Mouse (Mus musculus) MEL (cell line): ENCODE results near the gene Cdc42bpb. TPM values are rescaled to one million over a fixed set of nuclear protein-coding genes. Genes with fewer than 3 reads are reported as not detected.

ENCODE experiments used
- DNase-seq: peaks from one replicate; pipeline ENCODE4 v3.0.0; 2011; ENCODE audit warnings: low read depth, low spot score
- H3K27ac ChIP-seq: 2 replicates; pipeline ENCODE4 v1.5.1; 2012; ENCODE audit warnings: low read depth, mild to moderate bottlenecking, control low read depth, low read length, moderate library complexity; ENCODE audit not compliant: control insufficient read depth
- H3K27me3 ChIP-seq, 2 experiments: fragments of 150-350 bp in 1 of 2; sonication (generic) in 1 of 2; 2 replicates each; pipeline ENCODE4 v1.6.1; 2012; ENCODE audit warnings: low read length in 2 of 2, mild to moderate bottlenecking in 2 of 2, improper control_type of control experiment in 1 of 2, moderate library complexity in 1 of 2; ENCODE audit not compliant: insufficient read depth in 2 of 2, control insufficient read depth in 1 of 2
- H3K36me3 ChIP-seq, 2 experiments: 2 replicates each; pipeline ENCODE4 v1.6.1; 2012 to 2014; ENCODE audit warnings: low read length in 2 of 2, improper control_type of control experiment in 1 of 2, inconsistent platforms in 1 of 2, mild to moderate bottlenecking in 1 of 2; ENCODE audit not compliant: insufficient read depth in 2 of 2, control insufficient read depth in 1 of 2
- H3K4me1 ChIP-seq, 2 experiments: fragments of 150-350 bp in 1 of 2; sonication (generic) in 1 of 2; 2 replicates each; pipeline ENCODE4 v1.6.1; 2012; ENCODE audit warnings: low read length in 2 of 2, improper control_type of control experiment in 1 of 2, mild to moderate bottlenecking in 1 of 2; ENCODE audit not compliant: insufficient read depth in 2 of 2, control insufficient read depth in 1 of 2
- H3K4me3 ChIP-seq, 2 experiments: fragments of 150-350 bp in 1 of 2; sonication (generic) in 1 of 2; 2 replicates each; pipeline ENCODE4 v1.5.1; 2012; ENCODE audit warnings: low read depth in 2 of 2, low read length in 2 of 2, mild to moderate bottlenecking in 2 of 2, moderate library complexity in 2 of 2, control low read depth in 1 of 2, improper control_type of control experiment in 1 of 2; ENCODE audit not compliant: control insufficient read depth in 1 of 2, insufficient read depth in 1 of 2
- H3K79me2 ChIP-seq: 2 replicates; pipeline ENCODE4 v1.6.1; 2012; ENCODE audit warnings: mild to moderate bottlenecking, low read length, moderate library complexity; ENCODE audit not compliant: control insufficient read depth, poor library complexity, insufficient read depth
- H3K9ac ChIP-seq: 2 replicates; pipeline ENCODE4 v1.6.1; 2012; ENCODE audit warnings: low read depth, mild to moderate bottlenecking, control low read depth, low read length, moderate library complexity; ENCODE audit not compliant: control insufficient read depth, poor library complexity, severe bottlenecking
- H3K9me3 ChIP-seq: fragments of 150-350 bp; sonication (generic); replicated peaks from 2 replicates; pipeline ENCODE4 v1.6.1; 2012; ENCODE audit warnings: mild to moderate bottlenecking, low read length, improper control_type of control experiment, moderate library complexity; ENCODE audit not compliant: insufficient read depth
- BHLHE40 ChIP-seq: IDR thresholded peaks from 2 replicates; pipeline ENCODE4 v1.6.1; 2012; ENCODE audit warnings: low read depth, mild to moderate bottlenecking, inconsistent platforms, low read length, improper control_type of control experiment, borderline replicate concordance
- CHD2 ChIP-seq: IDR thresholded peaks from 2 replicates; pipeline ENCODE4 v1.6.1; 2011; ENCODE audit warnings: low read length, improper control_type of control experiment
- CTCF ChIP-seq, 3 experiments: IDR thresholded peaks in 2 of 3; conservative IDR thresholded peaks in 1 of 3; 2 replicates each; pipeline ENCODE4 v1.5.1; 2011 to 2012; ENCODE audit warnings: low read length in 3 of 3, low read depth in 2 of 3, mild to moderate bottlenecking in 2 of 3, improper control_type of control experiment in 1 of 3, inconsistent platforms in 1 of 3, mixed read lengths in 1 of 3, moderate library complexity in 1 of 3; ENCODE audit not compliant: control insufficient read depth in 1 of 3, insufficient read depth in 1 of 3, poor library complexity in 1 of 3, severe bottlenecking in 1 of 3
- E2F4 ChIP-seq: IDR thresholded peaks from 2 replicates; pipeline ENCODE4 v1.6.1; 2011; ENCODE audit warnings: low read depth, low read length, improper control_type of control experiment, borderline replicate concordance
- ELF1 ChIP-seq: IDR thresholded peaks from 2 replicates; pipeline ENCODE4 v1.6.1; 2014; ENCODE audit warnings: low read depth, mild to moderate bottlenecking, inconsistent platforms, low read length, improper control_type of control experiment, moderate library complexity
- EP300 ChIP-seq, 2 experiments: IDR thresholded peaks; 2 replicates each; pipeline ENCODE4 v1.6.1; 2011; ENCODE audit warnings: improper control_type of control experiment in 2 of 2, low read length in 2 of 2, low read depth in 1 of 2, mild to moderate bottlenecking in 1 of 2
- GABPA ChIP-seq: IDR thresholded peaks from 2 replicates; pipeline ENCODE4 v1.6.1; 2012; ENCODE audit warnings: low read depth, mild to moderate bottlenecking, inconsistent platforms, low read length, improper control_type of control experiment, moderate library complexity
- HCFC1 ChIP-seq: IDR thresholded peaks from 2 replicates; pipeline ENCODE4 v1.6.1; 2012; ENCODE audit warnings: low read depth, mild to moderate bottlenecking, inconsistent platforms, low read length, improper control_type of control experiment, moderate library complexity
- MAX ChIP-seq: IDR thresholded peaks from 2 replicates; pipeline ENCODE4 v1.6.1; 2011; ENCODE audit warnings: low read length, improper control_type of control experiment
- MAZ ChIP-seq: IDR thresholded peaks from 2 replicates; pipeline ENCODE4 v1.6.1; 2012; ENCODE audit warnings: low read depth, mild to moderate bottlenecking, inconsistent platforms, low read length, improper control_type of control experiment
- MXI1 ChIP-seq: IDR thresholded peaks from 2 replicates; pipeline ENCODE4 v1.6.1; 2011; ENCODE audit warnings: mild to moderate bottlenecking, low read depth, low read length, improper control_type of control experiment
- MYC ChIP-seq: IDR thresholded peaks from 2 replicates; pipeline ENCODE4 v1.6.1; 2011; ENCODE audit warnings: low read depth, mild to moderate bottlenecking, low read length, improper control_type of control experiment, moderate library complexity
- POLR2A ChIP-seq, 2 experiments: IDR thresholded peaks; 2 replicates each; pipeline ENCODE4 v1.6.1; 2011 to 2012; ENCODE audit warnings: low read length in 2 of 2, mild to moderate bottlenecking in 2 of 2, control low read depth in 1 of 2, improper control_type of control experiment in 1 of 2, low read depth in 1 of 2, moderate library complexity in 1 of 2; ENCODE audit not compliant: control insufficient read depth in 1 of 2, insufficient read depth in 1 of 2, poor library complexity in 1 of 2
- RCOR1 ChIP-seq: IDR thresholded peaks from 2 replicates; pipeline ENCODE4 v1.6.1; 2012; ENCODE audit warnings: low read depth, mild to moderate bottlenecking, inconsistent platforms, low read length, improper control_type of control experiment
- TAL1 ChIP-seq: IDR thresholded peaks from 2 replicates; pipeline ENCODE4 v1.6.1; 2012; ENCODE audit warnings: mild to moderate bottlenecking, inconsistent platforms, low read length, moderate library complexity, mixed read lengths
- TBP ChIP-seq: IDR thresholded peaks from 2 replicates; pipeline ENCODE4 v1.8.0; 2011; ENCODE audit warnings: low read depth, low read length, improper control_type of control experiment
- TCF12 ChIP-seq: IDR thresholded peaks from 2 replicates; pipeline ENCODE4 v1.6.1; 2014; ENCODE audit warnings: low read depth, mild to moderate bottlenecking, inconsistent platforms, low read length, improper control_type of control experiment, moderate library complexity
- UBTF ChIP-seq: IDR thresholded peaks from 2 replicates; pipeline ENCODE4 v1.6.1; 2012; ENCODE audit warnings: low read depth, mild to moderate bottlenecking, inconsistent platforms, low read length, improper control_type of control experiment, moderate library complexity, borderline replicate concordance; ENCODE audit not compliant: insufficient read depth
- USF1 ChIP-seq: IDR thresholded peaks from 2 replicates; pipeline ENCODE4 v1.6.1; 2014; ENCODE audit warnings: low read depth, mild to moderate bottlenecking, inconsistent platforms, low read length, improper control_type of control experiment, moderate library complexity
- ZKSCAN1 ChIP-seq: IDR thresholded peaks from 2 replicates; pipeline ENCODE4 v1.6.1; 2012; ENCODE audit warnings: low read depth, mild to moderate bottlenecking, inconsistent platforms, low read length, improper control_type of control experiment, moderate library complexity
- ZMIZ1 ChIP-seq: IDR thresholded peaks from 2 replicates; pipeline ENCODE4 v1.6.1; 2012; ENCODE audit warnings: low read depth, mild to moderate bottlenecking, inconsistent platforms, low read length, improper control_type of control experiment, moderate library complexity
- ZNF384 ChIP-seq: IDR thresholded peaks from 2 replicates; pipeline ENCODE4 v1.6.1; 2012; ENCODE audit warnings: low read depth, mild to moderate bottlenecking, inconsistent platforms, low read length, improper control_type of control experiment
- polyA plus RNA-seq, 2 experiments: library from polyadenylated mRNA; stranded (reverse) in 1 of 2; unstranded in 1 of 2; fragments of >175 nt in 1 of 2; fragments of >200 nt in 1 of 2; gene quantifications; 2 replicates each; pipeline versions ENCODE4 v1.2.1 to v1.2.4; 2012; ENCODE audit warnings: low replicate concordance in 2 of 2, low read depth in 1 of 2; ENCODE audit not compliant: insufficient read length in 2 of 2, insufficient read depth in 1 of 2, missing spikeins in 1 of 2
- total RNA-seq: library from RNA; depleted of rRNA; stranded (reverse); fragments of 300-350 nt; gene quantifications from 2 replicates; pipeline ENCODE4 v1.2.3, GENCODE M21; 2012

Cdc42bpb gene
- total and polyA plus RNA-seq, 3 experiments = not detected

GRCm38 (mm10) chr12:111333020-111333605, 44.4 kb downstream of the Cdc42bpb start:
- Histone ChIP-seq H3K79me2 (no peaks in the 10 kb centered on the region), H3K9me3 (no peaks in the 10 kb centered on the region), H3K9ac (no peak overlapping the region), H3K4me1 (peaks cover 0 to 12% of the 10 kb centered on the region in 2 experiments; a peak in 3 of 4 replicates), H3K27ac (no peak overlapping the region), H3K27me3 (peaks cover 0 to 3% of the 10 kb centered on the region in 2 experiments; a peak in 1 of 4 replicates), H3K4me3 (no peak overlapping the region)
- no peak for DNase-seq
- TF ChIP-seq ELF1 (no peak), TAL1 (no peak), BHLHE40 (no peak), HCFC1 (no peak), CTCF (IDR thresholded peaks at IDR 0.05 in 2 of 3, conservative IDR thresholded peaks at IDR 0.05 in 1 of 3; ENCODE audit: control insufficient read depth in 1 of 3, insufficient read depth in 1 of 3, low read depth in 2 of 3, low read length in 3 of 3, poor library complexity in 1 of 3, severe bottlenecking in 1 of 3) (no peak), USF1 (no peak), ZKSCAN1 (no peak), MAX (no peak), POLR2A (IDR thresholded peaks at IDR 0.05; ENCODE audit: control insufficient read depth in 1 of 2, insufficient read depth in 1 of 2, low read depth in 1 of 2, low read length in 2 of 2, poor library complexity in 1 of 2) (no peak)
- TF ChIP-seq, all 39 proteins: peak for 0
- H3K36me3 ChIP-seq = no peaks in the 10 kb centered on the region

- Histone ChIP-seq H3K4me1 (peaks cover 0 to 6% of the 10 kb centered on the region in 2 experiments; a peak in 2 of 4 replicates), H3K9me3 (no peaks in the 10 kb centered on the region), H3K27me3 (peaks cover 0 to 3% of the 10 kb centered on the region in 2 experiments; a peak in 1 of 4 replicates), H3K27ac (no peak overlapping the region), H3K79me2 (no peaks in the 10 kb centered on the region), H3K4me3 (no peak overlapping the region), H3K9ac (no peak overlapping the region), H3K36me3 (no peaks in the 10 kb centered on the region)
- no peak for DNase-seq
- TF ChIP-seq ZNF384 (no peak), ZMIZ1 (no peak), GABPA (no peak), USF1 (no peak), RCOR1 (no peak), EP300 (IDR thresholded peaks at IDR 0.05; ENCODE audit: low read depth in 1 of 2, low read length in 2 of 2) (no peak), MAZ (no peak), TBP (no peak), CTCF (IDR thresholded peaks at IDR 0.05 in 2 of 3, conservative IDR thresholded peaks at IDR 0.05 in 1 of 3; ENCODE audit: control insufficient read depth in 1 of 3, insufficient read depth in 1 of 3, low read depth in 2 of 3, low read length in 3 of 3, poor library complexity in 1 of 3, severe bottlenecking in 1 of 3) (no peak), TCF12 (no peak), E2F4 (no peak), UBTF (no peak), POLR2A (IDR thresholded peaks at IDR 0.05; ENCODE audit: control insufficient read depth in 1 of 2, insufficient read depth in 1 of 2, low read depth in 1 of 2, low read length in 2 of 2, poor library complexity in 1 of 2) (no peak), CHD2 (no peak), MXI1 (no peak), ZKSCAN1 (no peak), MYC (no peak)
Observed at GRCm38 (mm10) chr12:111332443-111332842, 45.1 kb downstream of the Cdc42bpb start.
